Comparison of ENCODE assay signal across 17 mouse cellular contexts in genomic region chr11:38122474-38122873, GRCm38 (mm10).
"Had no signal": no experiment of that assay in that cellular context is flagged by ENCODE, and none has a peak within 500 bp of the region (broad histone marks: within the 10 kb centered on the region; RNA-seq: fewer than 3 reads in every experiment).

No protein-coding gene starts in this region.

- H3K9ac ChIP-seq: intestine, embryonic 15.5 days; kidney, embryonic 15.5 days; liver, embryonic 15.5 days; midbrain, embryonic 15.5 days; neural tube, embryonic 13.5 days had no signal

- DNase-seq: kidney, adult 18-20 months; retina, postnatal 1 day; right cerebral cortex, postnatal 4 days; spleen, adult 18-20 months; thymus, adult 18-20 months; thymus, postnatal 14 days had no signal

- H3K4me2 ChIP-seq: intestine, embryonic 15.5 days; kidney, embryonic 15.5 days; liver, embryonic 11.5 days; liver, embryonic 15.5 days; midbrain, embryonic 11.5 days; midbrain, embryonic 15.5 days; neural tube, embryonic 13.5 days had no signal

- H3K4me3 ChIP-seq: intestine, embryonic 15.5 days; kidney, embryonic 15.5 days; left cerebral cortex, adult 2 months; limb, embryonic 10.5 days; liver, embryonic 15.5 days; megakaryocyte, embryonic 14.5 days; midbrain, embryonic 15.5 days; neural tube, embryonic 13.5 days had no signal

- H3K27ac ChIP-seq: intestine, embryonic 15.5 days; kidney, embryonic 15.5 days; left cerebral cortex, adult 2 months; limb, embryonic 10.5 days; liver, embryonic 15.5 days; macrophage; midbrain, embryonic 15.5 days; neural tube, embryonic 13.5 days had no signal

- ATAC-seq: intestine, embryonic 15.5 days; midbrain, embryonic 15.5 days had no signal

- H3K4me1 ChIP-seq: intestine, embryonic 15.5 days; kidney, embryonic 15.5 days; limb, embryonic 10.5 days; liver, embryonic 15.5 days; megakaryocyte, embryonic 14.5 days; midbrain, embryonic 15.5 days; neural tube, embryonic 13.5 days had no signal

- H3K27me3 ChIP-seq: intestine, embryonic 15.5 days; kidney, embryonic 15.5 days; liver, embryonic 15.5 days; megakaryocyte, embryonic 14.5 days; midbrain, embryonic 15.5 days; neural tube, embryonic 13.5 days had no signal

- H3K36me3 ChIP-seq: intestine, embryonic 15.5 days; kidney, embryonic 15.5 days; limb, embryonic 10.5 days; liver, embryonic 15.5 days; midbrain, embryonic 15.5 days; neural tube, embryonic 13.5 days had no signal

- H3K9me3 ChIP-seq: intestine, embryonic 15.5 days; kidney, embryonic 15.5 days; limb, embryonic 10.5 days; liver, embryonic 15.5 days; megakaryocyte, embryonic 14.5 days; midbrain, embryonic 15.5 days; neural tube, embryonic 13.5 days had no signal
